Mouse (Mus musculus): ENCODE measurements at regions not wholly inside any gene's neighbourhood (a gene's known extent, or its start where the extent isn't known, plus 50 kb on each side); places are given as distances from the start of the nearest gene placed in this dataset.
A peak's percentile ranks its signal among the peaks of the same experiment; 100 is the strongest.

DNA sequence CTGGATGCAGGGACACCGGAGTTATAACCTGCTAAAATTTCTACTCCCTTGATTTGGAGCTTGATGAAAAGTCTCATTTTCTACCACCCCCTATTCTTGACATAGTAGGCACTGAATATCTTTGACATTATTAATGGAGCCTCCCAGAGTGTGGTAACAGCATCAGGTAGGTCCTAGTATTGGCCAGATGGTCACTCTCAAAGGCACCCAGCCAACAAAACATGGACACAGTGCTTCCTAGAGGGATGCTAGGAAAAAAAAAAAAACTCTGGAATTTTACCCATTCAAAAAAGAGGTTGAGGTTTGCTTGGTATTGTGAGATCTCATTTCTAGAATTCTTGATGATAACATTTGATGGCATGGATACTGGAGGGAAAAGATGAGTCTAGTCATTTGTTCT, 740.8 kb downstream of the Epm2a start:
- no peaks in the 10 kb centered on the region for H3K4me1 ChIP-seq (ENCODE audit: control insufficient read depth, insufficient read depth, low read length)
- TF ChIP-seq CTCF (IDR thresholded peaks at IDR 0.05; ENCODE audit: insufficient read depth, low read depth, low read length): no peak
- TF ChIP-seq POLR2A (IDR thresholded peaks at IDR 0.05; ENCODE audit: insufficient read depth, low read depth, low read length): no peak
- WGBS: 92% methylated on average over 1 of the region's 1 CpGs
- no peak overlapping the region for H3K4me3 ChIP-seq (ENCODE audit: insufficient read depth, low read depth, low read length)
- no peak overlapping the region for H3K27ac ChIP-seq (ENCODE audit: insufficient read depth, low read depth, low read length)

- Histone ChIP-seq H3K4me1 (ENCODE audit: control insufficient read depth, insufficient read depth, low read length) (no peaks in the 10 kb centered on the region), H3K27ac (ENCODE audit: insufficient read depth, low read depth, low read length) (no peak overlapping the region), H3K4me3 (ENCODE audit: insufficient read depth, low read depth, low read length) (no peak overlapping the region)
- 55% methylated on average over 1 of the region's 1 CpGs for WGBS
- TF ChIP-seq CTCF (IDR thresholded peaks at IDR 0.05; ENCODE audit: insufficient read depth, low read depth, low read length): no peak
- TF ChIP-seq POLR2A (IDR thresholded peaks at IDR 0.05; ENCODE audit: insufficient read depth, low read depth, low read length): no peak
These were observed 749.3 kb downstream of the Epm2a start for GRCm38 (mm10) chr10:12092521-12092920.

DNA sequence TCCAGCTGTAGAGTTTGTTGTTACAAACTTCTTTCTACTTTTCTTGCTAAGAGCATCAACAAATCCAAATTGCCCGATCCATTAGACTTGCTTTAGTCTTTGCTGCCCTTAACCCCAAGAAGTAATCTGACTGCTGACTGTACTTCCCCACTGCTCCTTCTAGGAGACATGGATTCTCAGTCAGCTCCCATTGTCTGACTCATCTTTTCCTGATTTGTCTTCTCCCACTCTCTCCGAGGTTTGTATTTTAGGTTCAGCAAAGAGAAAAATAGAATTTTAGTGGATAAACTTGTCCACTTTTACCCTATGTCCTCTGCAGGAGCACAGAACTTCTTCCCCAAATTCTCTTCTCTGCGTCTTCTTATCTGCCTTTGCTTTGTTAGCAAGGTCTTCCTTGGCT, 753.5 kb downstream of the Epm2a start:
- WGBS: 66% methylated on average over 3 of the region's 3 CpGs
- Histone ChIP-seq H3K4me3 (ENCODE audit: insufficient read depth, low read depth, low read length) (no peak overlapping the region), H3K4me1 (ENCODE audit: control insufficient read depth, insufficient read depth, low read length) (no peaks in the 10 kb centered on the region), H3K27ac (ENCODE audit: insufficient read depth, low read depth, low read length) (no peak overlapping the region)
- TF ChIP-seq CTCF (IDR thresholded peaks at IDR 0.05; ENCODE audit: insufficient read depth, low read depth, low read length) (no peak), POLR2A (IDR thresholded peaks at IDR 0.05; ENCODE audit: insufficient read depth, low read depth, low read length) (no peak)

DNA sequence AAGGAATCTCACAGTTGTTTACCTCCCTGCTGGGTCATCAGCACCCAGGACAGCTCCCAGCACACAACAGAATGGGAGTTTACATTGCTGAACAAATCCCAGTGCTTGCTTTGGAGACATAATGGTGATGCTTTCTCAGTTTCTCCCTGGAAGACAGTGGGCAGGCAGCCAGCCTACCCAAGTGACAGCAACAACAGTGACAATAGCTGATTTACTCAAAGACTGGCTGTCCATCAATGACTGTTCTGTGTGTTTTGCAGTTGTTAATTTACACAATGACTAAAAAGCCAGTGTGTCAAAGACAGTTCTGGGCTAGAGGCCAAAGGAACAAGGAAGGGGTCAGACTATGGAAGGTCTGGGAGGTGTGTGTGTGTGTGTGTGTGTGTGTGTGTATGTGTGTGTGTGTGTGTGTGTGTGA, 762.2 kb downstream of the Utrn start:
- Histone ChIP-seq H3K4me3 (ENCODE audit: insufficient read depth, low read depth, low read length) (no peak overlapping the region), H3K27ac (ENCODE audit: insufficient read depth, low read depth, low read length) (no peak overlapping the region), H3K4me1 (ENCODE audit: control insufficient read depth, insufficient read depth, low read length) (no peaks in the 10 kb centered on the region)
- no peak for TF ChIP-seq CTCF (IDR thresholded peaks at IDR 0.05; ENCODE audit: insufficient read depth, low read depth, low read length)
- TF ChIP-seq POLR2A (IDR thresholded peaks at IDR 0.05; ENCODE audit: insufficient read depth, low read depth, low read length): no peak

- WGBS: 41% methylated on average over 1 of the region's 1 CpGs
- Histone ChIP-seq H3K4me3 (ENCODE audit: insufficient read depth, low read depth, low read length) (no peak overlapping the region), H3K27ac (ENCODE audit: insufficient read depth, low read depth, low read length) (no peak overlapping the region), H3K4me1 (ENCODE audit: control insufficient read depth, insufficient read depth, low read length) (no peaks in the 10 kb centered on the region)
- no peak for TF ChIP-seq POLR2A (IDR thresholded peaks at IDR 0.05; ENCODE audit: insufficient read depth, low read depth, low read length)
- no peak for TF ChIP-seq CTCF (IDR thresholded peaks at IDR 0.05; ENCODE audit: insufficient read depth, low read depth, low read length)
These were observed 757.4 kb downstream of the Utrn start for GRCm38 (mm10) chr10:12111720-12112119.

GRCm38 (mm10) chr10:12115767-12116166, 753.4 kb downstream of the Utrn start:
- 80% methylated on average over 3 of the region's 3 CpGs for WGBS
- peaks cover 5% of the 10 kb centered on the region for H3K4me1 ChIP-seq (ENCODE audit: control insufficient read depth, insufficient read depth, low read length)
- H3K27ac ChIP-seq (ENCODE audit: insufficient read depth, low read depth, low read length): no peak overlapping the region
- H3K4me3 ChIP-seq (ENCODE audit: insufficient read depth, low read depth, low read length): no peak overlapping the region
- no peak for TF ChIP-seq POLR2A (IDR thresholded peaks at IDR 0.05; ENCODE audit: insufficient read depth, low read depth, low read length)
- TF ChIP-seq CTCF (IDR thresholded peaks at IDR 0.05; ENCODE audit: insufficient read depth, low read depth, low read length): no peak

DNA sequence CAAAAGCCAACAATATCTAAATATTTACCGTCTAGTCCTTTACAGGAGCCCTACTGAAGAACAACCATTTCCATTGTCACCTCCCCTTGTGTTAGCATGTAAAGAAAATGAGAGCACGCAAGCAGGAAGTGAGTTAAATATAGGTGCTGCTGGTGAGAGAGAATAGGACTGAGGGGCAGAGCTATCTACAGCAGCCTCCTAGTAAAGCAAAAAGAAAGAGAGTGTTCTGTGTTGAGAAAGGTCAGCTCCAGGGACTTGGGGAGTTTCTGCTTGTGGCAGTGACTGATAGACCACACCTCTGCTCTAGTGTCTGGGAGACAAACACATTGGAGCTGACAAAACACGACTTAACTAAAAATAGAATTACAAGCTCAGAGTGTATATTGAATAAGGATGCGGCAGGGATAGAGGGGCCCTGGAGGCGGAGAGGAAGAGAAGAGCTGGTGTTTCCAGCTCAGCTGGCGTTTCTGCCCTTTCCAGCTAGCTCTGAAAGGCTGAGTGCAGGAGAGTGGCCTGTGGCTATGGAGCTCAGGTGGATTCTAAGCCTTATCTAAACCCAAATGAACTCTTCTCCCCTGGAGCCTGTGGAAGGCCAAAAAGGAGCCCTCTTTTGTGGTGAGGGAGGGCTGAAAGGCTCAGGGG, 752.4 kb downstream of the Utrn start:
- 25% methylated on average over 6 of the region's 6 CpGs for WGBS
- Histone ChIP-seq H3K27ac (ENCODE audit: insufficient read depth, low read depth, low read length) (peak overlapping the region; percentile 66), H3K4me1 (ENCODE audit: control insufficient read depth, insufficient read depth, low read length) (peaks cover 5% of the 10 kb centered on the region), H3K4me3 (ENCODE audit: insufficient read depth, low read depth, low read length) (no peak overlapping the region)
- TF ChIP-seq POLR2A (IDR thresholded peaks at IDR 0.05; ENCODE audit: insufficient read depth, low read depth, low read length) (no peak), CTCF (IDR thresholded peaks at IDR 0.05; ENCODE audit: insufficient read depth, low read depth, low read length) (no peak)

DNA sequence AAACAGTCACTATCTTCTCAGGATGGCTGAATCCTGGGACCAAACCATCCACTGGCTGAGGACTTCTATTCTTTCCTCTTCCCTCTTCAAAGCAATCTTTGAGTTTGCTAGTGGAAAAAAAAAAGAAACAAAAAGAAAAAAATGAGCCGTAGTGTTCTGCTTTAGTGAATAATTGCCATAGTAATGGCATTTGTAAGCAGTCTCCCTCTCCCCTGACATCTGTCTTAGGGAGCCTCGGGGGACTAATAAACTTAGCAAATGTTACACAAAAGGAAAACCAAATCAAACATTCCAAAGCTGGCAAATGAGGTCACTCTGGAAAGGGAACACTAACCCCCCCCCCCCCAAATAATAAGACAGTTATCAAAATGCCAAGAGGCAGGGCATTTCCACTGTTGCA, 744.9 kb downstream of the Utrn start:
- Histone ChIP-seq H3K4me1 (ENCODE audit: control insufficient read depth, insufficient read depth, low read length) (no peaks in the 10 kb centered on the region), H3K27ac (ENCODE audit: insufficient read depth, low read depth, low read length) (no peak overlapping the region), H3K4me3 (ENCODE audit: insufficient read depth, low read depth, low read length) (no peak overlapping the region)
- 28% methylated on average over 2 of the region's 2 CpGs for WGBS
- TF ChIP-seq POLR2A (IDR thresholded peaks at IDR 0.05; ENCODE audit: insufficient read depth, low read depth, low read length) (no peak), CTCF (IDR thresholded peaks at IDR 0.05; ENCODE audit: insufficient read depth, low read depth, low read length) (no peak)

GRCm38 (mm10) chr10:12129486-12129885, 739.7 kb downstream of the Utrn start:
- Histone ChIP-seq H3K27ac (ENCODE audit: insufficient read depth, low read depth, low read length) (no peak overlapping the region), H3K4me1 (ENCODE audit: control insufficient read depth, insufficient read depth, low read length) (no peaks in the 10 kb centered on the region), H3K4me3 (ENCODE audit: insufficient read depth, low read depth, low read length) (no peak overlapping the region)
- no peak for TF ChIP-seq CTCF (IDR thresholded peaks at IDR 0.05; ENCODE audit: insufficient read depth, low read depth, low read length)
- no peak for TF ChIP-seq POLR2A (IDR thresholded peaks at IDR 0.05; ENCODE audit: insufficient read depth, low read depth, low read length)
- WGBS: 71% methylated on average over 3 of the region's 3 CpGs

- 63% methylated on average over 1 of the region's 1 CpGs for WGBS
- no peak overlapping the region for H3K27ac ChIP-seq (ENCODE audit: insufficient read depth, low read depth, low read length)
- H3K4me1 ChIP-seq (ENCODE audit: control insufficient read depth, insufficient read depth, low read length): no peaks in the 10 kb centered on the region
- H3K4me3 ChIP-seq (ENCODE audit: insufficient read depth, low read depth, low read length): no peak overlapping the region
- TF ChIP-seq POLR2A (IDR thresholded peaks at IDR 0.05; ENCODE audit: insufficient read depth, low read depth, low read length): no peak
- TF ChIP-seq CTCF (IDR thresholded peaks at IDR 0.05; ENCODE audit: insufficient read depth, low read depth, low read length): no peak
These were observed 724.5 kb downstream of the Utrn start for GRCm38 (mm10) chr10:12144691-12145090.
